Mouse (Mus musculus) forebrain, embryonic 10.5 days (tissue): ENCODE results near the gene Tas2r135. TPM values are rescaled to one million over a fixed set of nuclear protein-coding genes. Genes with fewer than 3 reads are reported as not detected.

Experiments used
- DNase-seq: peaks from one replicate; pipeline ENCODE4 v3.0.0-alpha.2; 2017; ENCODE audit warnings: low spot score; ENCODE audit errors: extremely low spot score
- H3K27ac ChIP-seq: fragments of 300-500 bp; sonication (generic); 2 replicates; pipeline ENCODE4 v1.5.1; 2016; ENCODE audit warnings: mild to moderate bottlenecking
- H3K27me3 ChIP-seq: fragments of 300-500 bp; sonication (generic); 2 replicates; pipeline ENCODE4 v1.6.1; 2016; ENCODE audit warnings: mild to moderate bottlenecking; ENCODE audit not compliant: poor library complexity, severe bottlenecking
- H3K36me3 ChIP-seq: fragments of 300-500 bp; sonication (generic); replicated peaks from 2 replicates; pipeline ENCODE4 v1.6.1; 2016; ENCODE audit warnings: mild to moderate bottlenecking, moderate library complexity
- H3K4me1 ChIP-seq: fragments of 300-500 bp; sonication (generic); 2 replicates; pipeline ENCODE4 v1.6.1; 2016
- H3K4me3 ChIP-seq: fragments of 300-500 bp; sonication (generic); 2 replicates; pipeline ENCODE4 v1.5.1; 2016; ENCODE audit warnings: mild to moderate bottlenecking, moderate library complexity
- H3K9me3 ChIP-seq: fragments of 300-500 bp; sonication (generic); 2 replicates; pipeline ENCODE4 v1.6.1; 2016; ENCODE audit warnings: mild to moderate bottlenecking, moderate library complexity
- WGBS: fragments of 180-500 bp; shearing (Covaris S2); methylation state at CpG from one replicate; pipeline ENCODE4 v1.1.7; 2016; 5-methylcytosine and 5-hydroxymethylcytosine counted together
- polyA plus RNA-seq: library from polyadenylated mRNA; unstranded; fragments of >200 nt; fragmentation: Nextera tagmentation; extraction: Ambion mirVana; gene quantifications from 2 replicates; pipeline ENCODE4 v1.2.1, GENCODE M21; 2016

Gene Tas2r135
- polyA plus RNA-seq, 1 experiment from 2014 or later = not detected

DNA sequence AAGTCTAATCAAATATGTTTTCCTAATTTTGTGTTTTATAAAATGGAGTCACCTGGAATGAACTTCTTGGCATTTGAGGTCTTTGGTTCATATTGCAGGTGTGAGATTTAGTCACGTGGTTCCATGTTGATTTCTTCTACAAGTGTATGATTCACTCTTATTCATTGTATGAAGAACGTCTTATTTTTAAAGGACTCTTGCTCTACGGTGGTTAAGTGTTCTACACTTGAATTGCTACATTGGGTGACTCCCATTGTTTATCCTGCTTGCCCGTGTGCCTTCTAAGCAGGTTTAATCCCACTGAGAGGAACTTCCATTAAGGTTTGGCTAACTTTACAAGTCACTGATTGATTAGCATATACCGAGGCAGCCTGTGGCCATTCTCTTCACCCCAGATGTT, 28.0 kb upstream of the Tas2r135 start:
- no peaks in the 10 kb centered on the region for H3K36me3 ChIP-seq
- H3K27ac ChIP-seq = no peak overlapping the region
- 70% methylated on average over 5 of the region's 5 CpGs for WGBS
- peaks cover 29% of the 10 kb centered on the region for H3K4me1 ChIP-seq
- H3K27me3 ChIP-seq = peaks cover 59% of the 10 kb centered on the region
- no peak overlapping the region for H3K4me3 ChIP-seq
- no peaks in the 10 kb centered on the region for H3K9me3 ChIP-seq
- DNase-seq = no peak

DNA sequence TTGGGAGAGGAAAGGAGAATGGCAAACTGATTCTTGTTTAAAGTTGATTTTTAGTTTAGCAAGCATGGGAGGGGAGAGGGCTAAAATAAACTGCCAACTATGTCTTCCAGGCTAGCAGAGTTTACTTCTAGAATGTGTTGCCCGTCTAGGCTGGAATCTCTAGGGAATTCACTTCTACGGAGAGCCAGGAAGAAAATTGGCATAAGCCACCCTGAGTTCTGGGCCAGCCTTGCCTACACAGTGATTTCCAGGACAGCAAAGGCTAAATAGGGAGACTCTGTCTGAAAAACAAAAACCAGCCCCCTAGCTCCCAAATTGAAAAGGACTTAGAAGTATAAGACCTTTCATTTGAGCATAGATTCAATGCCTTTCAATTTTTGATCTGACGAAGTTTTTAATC, 25.7 kb upstream of the Tas2r135 start:
- no peak overlapping the region for H3K4me3 ChIP-seq
- H3K27me3 ChIP-seq = peaks cover 41% of the 10 kb centered on the region
- no peak for DNase-seq
- no peak overlapping the region for H3K27ac ChIP-seq
- no peaks in the 10 kb centered on the region for H3K9me3 ChIP-seq
- H3K36me3 ChIP-seq = no peaks in the 10 kb centered on the region
- WGBS = 60% methylated on average over 3 of the region's 3 CpGs
- H3K4me1 ChIP-seq = peaks cover 12% of the 10 kb centered on the region

GRCm38 (mm10) chr6:42380416-42381144, 24.7 kb upstream of the Tas2r135 start:
- WGBS = 2% methylated on average over 8 of the region's 8 CpGs
- Histone ChIP-seq H3K27ac (no peak overlapping the region), H3K36me3 (no peaks in the 10 kb centered on the region), H3K4me1 (peaks cover 12% of the 10 kb centered on the region), H3K27me3 (peaks cover 30% of the 10 kb centered on the region; the same call in 1 of the 2 replicates), H3K4me3 (0 out of 2 replicates have a peak overlapping the region, but pooled peaks have one; percentile 11), H3K9me3 (no peaks in the 10 kb centered on the region)
- no peak for DNase-seq

DNA sequence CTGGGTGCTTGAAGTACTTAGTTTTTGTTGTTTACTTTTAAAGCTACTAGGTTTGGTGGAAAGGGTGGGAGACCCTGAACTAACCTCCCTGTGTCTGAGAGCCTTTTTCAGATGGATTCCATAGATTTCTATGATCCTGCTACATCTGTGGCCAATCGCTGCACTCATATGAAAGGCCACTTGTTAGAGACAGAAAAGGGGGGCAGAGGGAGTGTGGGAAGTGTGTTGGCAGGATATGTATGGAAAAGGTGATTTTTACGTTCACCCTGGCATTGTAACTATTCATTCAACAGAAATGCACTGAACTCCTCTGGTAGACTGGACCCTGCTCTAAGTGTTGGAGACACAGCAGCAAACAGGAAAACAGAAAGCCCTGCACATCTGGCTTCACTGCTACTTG, 24.0 kb upstream of the Tas2r135 start:
- H3K27ac ChIP-seq = no peak overlapping the region
- peaks cover 25% of the 10 kb centered on the region; the same call in 1 of the 2 replicates for H3K27me3 ChIP-seq
- H3K36me3 ChIP-seq = no peaks in the 10 kb centered on the region
- no peak overlapping the region for H3K4me3 ChIP-seq
- H3K4me1 ChIP-seq = peaks cover 12% of the 10 kb centered on the region
- H3K9me3 ChIP-seq = no peaks in the 10 kb centered on the region
- DNase-seq = no peak
- 37% methylated on average over 2 of the region's 2 CpGs for WGBS

- Histone ChIP-seq H3K4me1 (peaks cover 12% of the 10 kb centered on the region), H3K27ac (peak overlapping the region; percentile 58; the same call in 1 of the 2 replicates), H3K4me3 (no peak overlapping the region), H3K9me3 (no peaks in the 10 kb centered on the region), H3K36me3 (no peaks in the 10 kb centered on the region), H3K27me3 (peaks cover 20% of the 10 kb centered on the region; the same call in 1 of the 2 replicates)
- no peak for DNase-seq
- 75% methylated on average over 9 of the region's 9 CpGs for WGBS
Observed at GRCm38 (mm10) chr6:42381916-42382381, 23.3 kb upstream of the Tas2r135 start.

DNA sequence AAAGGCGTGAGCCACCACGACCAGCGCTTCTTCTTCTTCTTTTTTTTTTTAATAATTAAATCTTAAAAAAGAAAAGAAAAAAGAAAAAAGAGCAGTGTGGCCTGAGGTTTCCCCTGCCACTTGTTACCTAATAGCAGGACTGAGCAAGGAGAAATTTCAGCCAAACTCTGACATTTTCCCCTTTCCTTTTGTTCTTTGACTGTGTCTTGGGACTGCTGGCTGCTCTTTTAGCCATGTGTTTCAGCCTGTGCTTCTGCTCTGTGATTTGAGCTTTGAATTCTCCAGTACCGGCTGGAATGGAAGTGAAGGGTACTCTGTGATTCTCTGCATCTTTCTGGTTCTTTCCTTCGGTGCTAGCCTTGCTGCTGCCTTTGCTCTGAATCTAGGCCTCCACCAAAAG, 21.9 kb upstream of the Tas2r135 start:
- 89% methylated on average over 5 of the region's 5 CpGs for WGBS
- Histone ChIP-seq H3K9me3 (no peaks in the 10 kb centered on the region), H3K36me3 (no peaks in the 10 kb centered on the region), H3K4me1 (peaks cover 12% of the 10 kb centered on the region), H3K4me3 (no peak overlapping the region), H3K27ac (no peak overlapping the region), H3K27me3 (peaks cover 20% of the 10 kb centered on the region; the same call in 1 of the 2 replicates)
- no peak for DNase-seq

- Histone ChIP-seq H3K27me3 (peaks cover 10% of the 10 kb centered on the region; the same call in 1 of the 2 replicates), H3K4me1 (peaks cover 11% of the 10 kb centered on the region), H3K9me3 (no peaks in the 10 kb centered on the region), H3K36me3 (no peaks in the 10 kb centered on the region), H3K4me3 (no peak overlapping the region), H3K27ac (no peak overlapping the region)
- 75% methylated on average over 4 of the region's 4 CpGs for WGBS
- no peak for DNase-seq
Observed at GRCm38 (mm10) chr6:42385635-42386034, 19.6 kb upstream of the Tas2r135 start.

- H3K4me3 ChIP-seq = no peak overlapping the region
- no peak overlapping the region for H3K27ac ChIP-seq
- H3K4me1 ChIP-seq = no peaks in the 10 kb centered on the region
- no peaks in the 10 kb centered on the region for H3K36me3 ChIP-seq
- no peaks in the 10 kb centered on the region for H3K9me3 ChIP-seq
- 65% methylated on average over 2 of the region's 2 CpGs for WGBS
- DNase-seq = no peak
- H3K27me3 ChIP-seq = no peaks in the 10 kb centered on the region
Observed at GRCm38 (mm10) chr6:42391796-42392330, 13.4 kb upstream of the Tas2r135 start.

- 86% methylated on average over 9 of the region's 9 CpGs for WGBS
- H3K27me3 ChIP-seq = no peaks in the 10 kb centered on the region
- H3K36me3 ChIP-seq = no peaks in the 10 kb centered on the region
- H3K9me3 ChIP-seq = no peaks in the 10 kb centered on the region
- no peaks in the 10 kb centered on the region for H3K4me1 ChIP-seq
- no peak for DNase-seq
- H3K27ac ChIP-seq = no peak overlapping the region
- no peak overlapping the region for H3K4me3 ChIP-seq
Observed at GRCm38 (mm10) chr6:42395960-42396809, 9.0 kb upstream of the Tas2r135 start.

GRCm38 (mm10) chr6:42397041-42397657, 8.1 kb upstream of the Tas2r135 start:
- no peak for DNase-seq
- 84% methylated on average over 3 of the region's 3 CpGs for WGBS
- Histone ChIP-seq H3K36me3 (no peaks in the 10 kb centered on the region), H3K4me1 (no peaks in the 10 kb centered on the region), H3K9me3 (no peaks in the 10 kb centered on the region), H3K4me3 (no peak overlapping the region), H3K27ac (no peak overlapping the region), H3K27me3 (no peaks in the 10 kb centered on the region)

GRCm38 (mm10) chr6:42398285-42398684, 6.9 kb upstream of the Tas2r135 start:
- Histone ChIP-seq H3K4me1 (no peaks in the 10 kb centered on the region), H3K27ac (no peak overlapping the region), H3K9me3 (no peaks in the 10 kb centered on the region), H3K36me3 (no peaks in the 10 kb centered on the region), H3K4me3 (no peak overlapping the region), H3K27me3 (no peaks in the 10 kb centered on the region)
- 92% methylated on average over 3 of the region's 3 CpGs for WGBS
- DNase-seq = no peak

- WGBS = 95% methylated on average over 1 of the region's 1 CpGs
- Histone ChIP-seq H3K27ac (no peak overlapping the region), H3K36me3 (no peaks in the 10 kb centered on the region), H3K4me3 (no peak overlapping the region), H3K4me1 (no peaks in the 10 kb centered on the region), H3K9me3 (no peaks in the 10 kb centered on the region), H3K27me3 (no peaks in the 10 kb centered on the region)
- no peak for DNase-seq
Observed at GRCm38 (mm10) chr6:42398998-42399397, 6.2 kb upstream of the Tas2r135 start.
